Mouse (Mus musculus): ENCODE results near the gene Ntn3.

Gene Ntn3

DNA sequence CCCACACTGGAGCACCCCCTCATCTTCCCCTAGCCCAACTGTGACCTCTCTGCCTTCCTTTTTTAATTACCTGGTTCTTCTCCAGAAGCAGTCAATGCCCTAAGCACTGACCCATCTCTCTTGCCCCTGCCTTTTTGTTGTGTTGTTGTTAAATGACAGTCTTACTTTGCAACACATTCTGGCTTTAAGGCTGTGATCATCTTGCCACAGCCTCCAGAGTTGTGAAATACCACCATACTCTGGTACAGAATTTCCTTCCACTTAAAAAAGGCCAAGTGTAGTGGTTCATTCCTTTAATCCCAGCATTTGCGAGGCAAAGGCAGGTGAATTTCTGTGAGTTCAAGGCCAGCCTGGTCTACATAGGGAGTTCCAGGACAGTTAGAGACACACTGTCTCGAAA, 18.4 kb downstream of the Ntn3 start:
- no peak for ATAC-seq (ENCODE audit: low TSS enrichment)

DNA sequence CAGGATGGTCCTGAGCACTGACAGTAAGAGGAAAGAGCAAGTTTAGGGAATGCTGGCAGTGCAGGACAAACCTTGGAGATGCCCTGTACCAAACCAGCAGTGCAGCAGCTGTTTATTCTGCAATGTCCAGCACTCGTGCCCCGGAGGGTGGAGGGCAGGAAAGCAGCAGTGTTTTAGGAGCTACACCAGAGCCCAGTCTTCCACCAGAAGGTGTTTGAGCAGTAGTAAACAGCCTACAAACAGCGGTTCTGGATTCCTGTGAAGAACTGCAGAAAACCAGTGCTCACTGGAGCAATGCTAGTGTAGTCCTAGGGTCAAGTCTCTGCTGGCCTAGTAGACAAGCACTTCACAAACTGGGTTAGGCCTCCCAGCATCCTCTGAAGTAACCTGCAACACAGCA, 35.1 kb downstream of the Ntn3 start:
- no peak for ATAC-seq (ENCODE audit: low TSS enrichment)

GRCm38 (mm10) chr17:24173423-24173822, 35.9 kb downstream of the Ntn3 start:
- ATAC-seq (ENCODE audit: low TSS enrichment), result 0 out of 2 replicates have a peak, but pooled peaks have one; percentile 20

GRCm38 (mm10) chr17:24171738-24172137, 37.6 kb downstream of the Ntn3 start:
- ATAC-seq (ENCODE audit: low TSS enrichment), result no peak

- no peak for ATAC-seq (ENCODE audit: low TSS enrichment)
Measured at GRCm38 (mm10) chr17:24170729-24171128, 38.6 kb downstream of the Ntn3 start.

GRCm38 (mm10) chr17:24170125-24170524, 39.2 kb downstream of the Ntn3 start:
- no peak for ATAC-seq (ENCODE audit: low TSS enrichment)

GRCm38 (mm10) chr17:24169317-24170065, 39.8 kb downstream of the Ntn3 start, which contains the start of gene Atp6v0c:
Gene Atp6v0c (minus strand): TSS chr17:24169702.
- ATAC-seq (ENCODE audit: low TSS enrichment), result peak; percentile 83

DNA sequence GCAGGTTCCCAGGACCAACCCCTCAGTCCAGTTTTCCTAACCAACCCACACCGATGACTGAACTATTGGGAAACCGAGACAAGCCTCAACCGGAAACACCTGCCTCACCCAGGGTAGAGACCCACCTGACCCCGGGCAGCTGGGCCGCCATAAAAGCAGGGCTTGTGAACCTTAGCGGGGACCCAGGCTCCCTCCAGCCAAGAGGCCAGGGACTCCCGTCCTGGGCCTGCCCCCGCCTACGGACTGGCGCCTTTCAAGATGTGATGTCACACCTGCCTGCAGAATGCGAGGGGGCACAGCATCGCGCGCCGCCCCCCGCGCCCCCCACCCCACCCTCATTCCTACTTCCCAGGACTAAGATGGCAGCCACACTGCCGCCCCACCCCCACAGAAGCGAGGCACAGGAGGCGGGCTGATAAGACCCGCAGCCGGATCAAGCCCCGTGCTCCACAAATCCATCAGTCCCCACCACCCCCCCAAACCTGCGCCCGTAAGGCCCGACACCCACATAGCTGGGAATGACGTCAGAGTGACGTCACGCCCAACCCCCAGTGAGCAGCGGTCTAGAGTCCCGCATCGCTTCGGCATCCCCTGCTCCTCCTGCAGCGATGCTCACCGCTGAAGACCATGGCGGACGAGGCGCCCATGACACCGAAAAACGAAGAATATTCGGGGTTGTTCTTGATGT, 40.6 kb downstream of the Ntn3 start:
- ATAC-seq (ENCODE audit: low TSS enrichment), result peak; percentile 28; the same call in 1 of the 2 replicates

GRCm38 (mm10) chr17:24167891-24168505, 41.3 kb downstream of the Ntn3 start:
- ATAC-seq (ENCODE audit: low TSS enrichment), result no peak

GRCm38 (mm10) chr17:24167120-24167519, 42.2 kb downstream of the Ntn3 start:
- no peak for ATAC-seq (ENCODE audit: low TSS enrichment)

DNA sequence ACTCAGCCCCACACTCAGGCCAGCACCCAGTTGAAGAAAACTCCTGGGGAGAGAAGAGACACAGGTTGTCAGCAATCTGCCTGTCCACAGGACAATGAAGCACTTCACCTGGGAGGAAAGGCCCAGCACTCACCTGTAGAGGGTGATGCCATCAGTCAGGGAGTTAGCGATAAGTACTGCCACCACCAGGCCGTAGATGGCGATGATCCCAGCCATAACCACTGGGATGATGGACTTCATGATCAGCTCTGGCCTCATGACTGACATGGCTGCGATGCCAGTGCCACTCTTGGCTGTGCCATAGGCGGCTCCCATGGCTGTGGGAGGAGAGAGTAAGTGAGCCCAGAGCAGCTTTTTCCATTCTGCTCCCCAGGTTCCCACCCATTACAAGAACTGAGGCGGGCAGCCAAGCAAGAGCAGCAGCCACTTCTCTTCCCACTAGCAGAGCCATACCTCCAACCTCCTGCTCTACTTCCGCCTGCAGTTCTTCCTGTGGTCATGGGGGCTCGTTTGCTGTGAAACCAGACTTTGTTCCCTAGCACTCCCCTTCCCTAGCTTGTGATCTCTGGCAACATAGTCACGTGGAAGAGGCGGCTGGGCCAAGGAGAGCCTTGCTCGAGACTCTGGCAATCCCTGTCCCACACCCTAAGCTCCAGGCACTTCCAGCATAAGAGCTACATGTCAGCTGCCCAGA, 44.6 kb downstream of the Ntn3 start:
- no peak for ATAC-seq (ENCODE audit: low TSS enrichment)

- ATAC-seq (ENCODE audit: low TSS enrichment), result peak; percentile 81
Measured at GRCm38 (mm10) chr17:24163176-24163962, 46.0 kb downstream of the Ntn3 start, which contains the start of gene Amdhd2. Gene Amdhd2 (minus strand): TSS chr17:24163766.

DNA sequence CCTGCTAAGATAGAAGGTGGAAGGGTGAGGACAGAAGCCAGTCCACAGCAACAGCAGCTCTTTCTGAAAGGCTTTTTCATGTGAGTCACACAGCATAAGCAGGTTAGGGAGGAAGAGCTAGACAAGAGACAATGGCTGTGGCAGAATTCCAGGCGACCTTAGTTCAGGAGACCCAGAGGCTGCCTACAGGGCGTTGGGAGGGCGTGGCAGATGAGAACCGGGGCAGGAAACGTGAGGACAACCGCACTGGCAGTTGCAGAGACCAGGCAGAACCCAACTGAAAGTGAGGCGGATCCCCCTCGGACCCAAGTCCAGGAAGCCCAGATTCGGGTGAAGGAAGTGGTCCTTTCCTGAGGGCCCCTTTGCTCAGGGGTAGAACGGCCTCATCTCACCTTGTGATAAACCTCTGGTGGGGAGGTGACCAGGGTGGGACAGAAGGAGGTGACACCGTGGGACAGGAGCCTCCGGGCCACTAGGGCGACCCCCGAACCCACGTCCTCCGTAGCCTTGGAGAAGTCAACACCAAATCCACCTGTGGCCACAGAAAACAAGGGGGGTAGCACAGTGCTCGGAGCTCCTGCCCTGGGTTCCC, 46.7 kb downstream of the Ntn3 start:
- ATAC-seq (ENCODE audit: low TSS enrichment), result no peak

DNA sequence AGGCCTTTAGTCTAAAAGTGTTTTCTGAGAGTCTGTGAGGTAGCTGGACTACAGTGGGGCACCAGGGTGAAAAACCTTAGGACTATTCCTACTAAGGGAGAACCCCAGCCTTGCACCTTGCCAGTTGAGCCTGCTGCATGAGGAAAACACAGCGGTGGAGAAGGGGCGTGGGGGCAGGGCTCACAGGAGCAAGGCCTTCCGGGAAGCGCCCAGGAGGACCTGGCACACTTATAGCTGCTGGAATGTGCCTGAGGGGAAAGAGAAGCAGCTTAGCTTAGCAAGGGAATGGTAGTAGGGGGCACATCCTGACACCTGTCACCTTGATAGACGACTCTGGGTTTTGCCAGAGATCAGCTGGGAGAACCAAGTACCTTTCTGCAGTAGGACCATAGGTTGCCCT, 47.9 kb downstream of the Ntn3 start:
- ATAC-seq (ENCODE audit: low TSS enrichment), result no peak

DNA sequence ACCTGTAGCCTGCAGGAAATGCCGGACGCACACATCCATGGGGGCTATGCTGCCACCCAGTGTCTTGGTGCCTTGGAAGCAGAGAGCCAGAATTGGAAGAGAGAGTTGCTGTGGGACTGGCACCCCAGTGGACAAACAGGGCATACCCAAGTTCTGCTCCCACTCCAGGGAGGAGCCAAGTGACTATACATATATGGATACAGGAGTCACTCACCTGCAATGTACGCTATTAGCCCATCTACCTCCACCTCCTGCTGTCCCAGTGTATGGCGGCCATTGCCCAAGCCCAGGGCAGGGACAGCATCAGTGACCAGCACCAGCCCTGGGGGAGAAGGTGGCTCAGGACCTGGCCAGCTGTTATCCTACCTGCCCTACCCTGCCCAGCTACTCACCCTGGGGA, 51.8 kb downstream of the Ntn3 start:
- ATAC-seq (ENCODE audit: low TSS enrichment), result no peak

DNA sequence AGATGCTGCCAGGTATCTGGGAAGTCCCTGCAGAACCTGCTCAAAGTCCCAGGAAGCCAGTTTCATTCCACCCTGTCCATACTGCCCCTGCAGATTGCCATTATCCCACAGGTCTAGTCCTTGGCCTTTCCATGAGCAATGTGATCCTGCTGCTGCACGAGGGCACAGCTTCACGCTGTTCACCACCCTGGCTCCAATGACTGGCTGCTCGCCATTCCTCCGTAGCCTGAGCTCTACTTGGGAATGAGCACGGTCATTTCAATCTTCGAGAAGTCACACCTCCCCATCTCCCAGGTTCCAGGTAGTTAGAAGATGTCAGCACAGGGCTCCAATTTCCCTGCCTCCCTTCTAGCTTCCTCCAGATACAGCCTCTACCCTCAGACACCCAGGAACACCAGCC, 52.2 kb downstream of the Ntn3 start:
- no peak for ATAC-seq (ENCODE audit: low TSS enrichment)

DNA sequence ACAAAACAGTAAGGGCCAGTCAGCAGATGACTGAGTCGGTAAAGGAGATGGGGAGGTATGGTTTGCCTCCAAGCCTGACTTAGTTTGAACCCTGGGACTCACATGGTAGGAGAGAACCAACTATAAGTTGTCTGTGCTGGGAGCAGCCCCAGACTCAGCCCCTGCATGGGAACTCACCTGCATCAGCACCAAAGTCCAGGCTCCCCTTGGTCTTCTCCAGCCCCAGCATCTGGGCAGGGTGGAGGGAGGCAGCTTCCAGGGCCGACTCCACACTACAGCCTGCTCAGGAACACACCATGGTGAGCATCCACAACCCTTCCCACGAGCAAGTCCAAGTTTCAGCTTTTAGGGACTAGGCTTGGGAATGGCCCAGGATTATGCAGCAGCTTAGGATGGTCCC, 52.9 kb downstream of the Ntn3 start:
- no peak for ATAC-seq (ENCODE audit: low TSS enrichment)

DNA sequence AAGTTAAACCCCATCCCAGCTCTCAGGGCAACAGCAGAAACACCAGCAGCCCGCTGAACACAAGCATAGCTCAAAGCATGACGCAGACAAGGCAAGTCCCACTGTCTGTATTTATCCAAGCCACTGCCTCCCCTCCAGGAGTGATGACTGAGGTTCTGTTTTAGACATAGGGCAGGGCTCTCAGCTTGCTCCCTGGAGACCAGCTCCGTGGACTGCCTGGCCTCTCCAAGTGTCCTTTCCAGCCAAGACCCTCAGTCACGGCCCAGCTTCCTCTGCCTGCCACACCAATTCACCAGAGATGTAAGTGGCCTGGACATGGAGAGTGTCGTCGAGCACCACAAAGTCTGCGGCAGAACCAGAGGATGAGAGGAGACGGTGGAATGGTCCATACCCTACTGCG, 53.6 kb downstream of the Ntn3 start:
- no peak for ATAC-seq (ENCODE audit: low TSS enrichment)

GRCm38 (mm10) chr17:24154463-24154862, 54.9 kb downstream of the Ntn3 start:
- ATAC-seq (ENCODE audit: low TSS enrichment), result no peak
